Mouse (Mus musculus): ENCODE results near the gene Cd163. TPM values are rescaled to one million over a fixed set of nuclear protein-coding genes. Genes with fewer than 3 reads are reported as not detected.

Cd163 gene
- polyA plus RNA-seq, 1 experiment from 2014 or later: 0.07 TPM

DNA sequence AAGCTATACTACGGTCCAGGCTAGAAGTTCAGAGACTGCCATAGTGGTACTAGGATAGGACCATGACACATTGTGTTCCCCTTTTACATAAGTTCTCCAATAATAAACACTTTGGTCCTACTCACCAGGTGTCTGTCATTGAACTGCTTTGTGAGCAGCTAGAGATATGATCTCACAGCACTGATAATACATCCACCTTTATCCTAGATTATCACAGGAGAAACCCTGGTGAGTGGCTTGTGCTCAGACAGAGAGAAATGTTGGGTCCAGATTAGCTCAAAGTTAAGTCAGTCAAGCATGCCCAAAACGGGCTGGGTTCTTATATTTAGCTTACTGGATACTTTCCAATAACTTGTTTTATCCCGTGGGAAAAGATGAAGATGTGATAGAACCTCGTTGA is 70.2 kb downstream of the Cd163 start:
- Histone ChIP-seq H3K4me2 (no peak overlapping the region), H3K4me3 (no peak overlapping the region), H3K4me1 (no peaks in the 10 kb centered on the region), H3K27me3 (no peaks in the 10 kb centered on the region), H3K36me3 (no peaks in the 10 kb centered on the region), H3K9me3 (no peaks in the 10 kb centered on the region), H3K27ac (no peak overlapping the region), H3K9ac (no peak overlapping the region)
- 83% methylated on average over 4 of the region's 4 CpGs for WGBS
- no peak for ATAC-seq (ENCODE audit: insufficient number of reproducible peaks, insufficient read depth, low FRiP score, low TSS enrichment, low read depth)

DNA sequence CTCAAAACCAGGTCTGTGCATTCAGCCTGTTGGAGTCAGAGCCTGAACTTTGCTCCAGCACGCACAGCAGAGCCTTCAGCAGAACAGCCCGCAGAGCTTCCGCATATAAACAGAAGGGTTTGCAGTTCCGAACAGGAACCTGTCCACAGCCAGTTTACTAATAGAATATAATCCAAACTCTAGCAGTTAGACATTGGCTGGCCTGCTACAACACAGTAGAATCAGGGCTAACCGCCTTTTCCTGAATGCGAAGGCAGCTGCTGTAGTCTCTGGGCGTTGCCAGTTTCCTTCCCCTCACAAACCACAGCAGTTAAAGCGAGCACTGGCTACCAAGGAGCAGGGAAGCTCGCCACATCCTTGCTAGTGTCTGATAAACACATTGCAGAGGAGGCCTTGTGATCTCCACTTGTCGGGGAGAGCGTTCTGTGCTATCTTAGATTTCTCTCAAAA is 71.0 kb downstream of the Cd163 start:
- Histone ChIP-seq H3K9ac (no peak overlapping the region), H3K4me3 (no peak overlapping the region)
- no peak for ATAC-seq (ENCODE audit: insufficient number of reproducible peaks, insufficient read depth, low FRiP score, low TSS enrichment, low read depth)

DNA sequence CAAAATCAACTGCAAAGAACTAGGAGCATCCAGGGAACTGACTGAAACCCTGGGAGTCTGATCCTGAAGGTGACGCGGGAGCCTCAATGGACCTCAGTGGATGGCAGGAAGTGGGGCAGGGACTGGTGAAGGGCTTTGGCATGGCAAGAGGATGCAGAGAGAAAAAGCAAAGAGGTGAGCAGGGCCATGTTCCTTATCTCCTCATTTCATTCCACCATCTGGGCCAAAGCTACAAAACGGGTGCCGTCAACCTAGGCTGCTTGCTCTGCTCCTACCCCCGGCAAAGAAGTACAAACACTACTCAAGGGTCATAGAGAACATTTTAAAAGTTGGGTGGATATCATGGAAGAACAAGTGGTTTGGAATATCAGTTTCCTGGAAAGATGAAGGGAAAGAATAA is 71.9 kb downstream of the Cd163 start:
- Histone ChIP-seq H3K27ac (no peak overlapping the region), H3K9me3 (no peaks in the 10 kb centered on the region), H3K36me3 (no peaks in the 10 kb centered on the region), H3K9ac (no peak overlapping the region), H3K4me1 (no peaks in the 10 kb centered on the region), H3K4me2 (no peak overlapping the region), H3K27me3 (no peaks in the 10 kb centered on the region), H3K4me3 (no peak overlapping the region)
- no peak for ATAC-seq (ENCODE audit: insufficient number of reproducible peaks, insufficient read depth, low FRiP score, low TSS enrichment, low read depth)
- WGBS: 92% methylated on average over 5 of the region's 5 CpGs

More for the DNA sequence above, 71.0 kb downstream of the Cd163 start:
- H3K4me2 ChIP-seq: no peak overlapping the region
- no peaks in the 10 kb centered on the region for H3K27me3 ChIP-seq
- H3K36me3 ChIP-seq: no peaks in the 10 kb centered on the region
- WGBS: 79% methylated on average over 11 of the region's 11 CpGs
- no peaks in the 10 kb centered on the region for H3K9me3 ChIP-seq
- H3K4me1 ChIP-seq: no peaks in the 10 kb centered on the region
- no peak overlapping the region for H3K27ac ChIP-seq

DNA sequence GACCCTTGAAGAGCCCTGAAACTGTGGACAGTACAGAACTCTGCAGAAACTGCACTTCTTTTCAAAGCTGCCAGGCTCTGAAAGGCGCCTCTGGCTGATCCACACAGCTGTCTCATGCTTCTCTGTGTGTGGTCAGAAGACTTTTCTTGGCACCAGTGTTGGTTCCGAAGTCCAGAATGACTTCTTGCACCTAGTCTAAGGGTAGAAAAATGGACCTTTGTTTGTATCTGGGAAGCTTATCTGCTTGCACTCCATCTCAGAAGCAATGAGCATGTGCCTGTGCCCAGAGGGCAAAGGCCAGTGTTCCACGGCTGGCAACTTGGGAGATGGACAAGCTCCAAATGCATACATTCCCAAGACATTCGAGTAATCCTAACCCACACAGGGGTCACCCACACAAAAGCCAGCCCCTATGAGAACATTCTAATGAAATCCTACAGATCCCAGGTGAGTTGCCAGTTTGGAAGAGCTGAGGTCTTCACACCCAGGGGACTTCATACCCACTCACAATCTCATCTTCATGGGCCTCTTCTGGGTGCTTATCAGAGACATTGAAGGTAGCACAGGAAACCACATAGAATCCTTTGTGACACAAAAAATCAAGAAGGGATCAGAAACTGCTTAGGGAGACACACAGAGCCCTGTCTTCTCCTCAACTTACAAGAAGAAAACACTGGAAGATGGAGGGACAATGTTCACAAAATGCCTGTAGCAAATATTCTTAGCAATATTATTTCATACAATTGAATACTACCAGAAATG is 73.2 kb downstream of the Cd163 start:
- no peak overlapping the region for H3K27ac ChIP-seq
- 55% methylated on average over 4 of the region's 4 CpGs for WGBS
- no peaks in the 10 kb centered on the region for H3K27me3 ChIP-seq
- H3K4me3 ChIP-seq: no peak overlapping the region
- no peaks in the 10 kb centered on the region for H3K9me3 ChIP-seq
- H3K4me1 ChIP-seq: no peaks in the 10 kb centered on the region
- no peak overlapping the region for H3K9ac ChIP-seq
- H3K4me2 ChIP-seq: no peak overlapping the region
- ATAC-seq (ENCODE audit: insufficient number of reproducible peaks, insufficient read depth, low FRiP score, low TSS enrichment, low read depth): no peak
- no peaks in the 10 kb centered on the region for H3K36me3 ChIP-seq

DNA sequence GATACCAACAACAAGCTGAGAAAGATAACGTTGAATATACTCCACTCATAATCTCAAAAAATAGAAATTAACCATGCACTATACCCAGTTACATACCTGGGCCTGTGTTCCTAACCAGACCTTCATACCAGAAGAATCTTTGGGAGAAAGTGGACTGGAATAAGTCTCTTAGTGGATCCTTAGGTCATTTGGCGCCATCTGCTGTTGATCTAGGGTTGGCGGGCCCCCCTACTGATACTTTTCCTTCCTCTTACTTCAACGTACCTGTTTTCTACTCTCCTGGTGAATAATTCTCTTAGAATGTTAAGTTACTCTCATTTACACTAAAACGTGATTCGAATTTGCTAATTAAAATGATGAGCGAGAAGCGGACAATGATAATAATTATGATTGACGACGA is 74.9 kb downstream of the Cd163 start:
- Histone ChIP-seq H3K4me2 (no peak overlapping the region), H3K27ac (no peak overlapping the region), H3K4me3 (no peak overlapping the region), H3K27me3 (no peaks in the 10 kb centered on the region), H3K9me3 (no peaks in the 10 kb centered on the region), H3K4me1 (no peaks in the 10 kb centered on the region), H3K36me3 (no peaks in the 10 kb centered on the region), H3K9ac (no peak overlapping the region)
- 33% methylated on average over 10 of the region's 10 CpGs for WGBS
- ATAC-seq (ENCODE audit: insufficient number of reproducible peaks, insufficient read depth, low FRiP score, low TSS enrichment, low read depth): no peak

Other genes with a start within 250 kb of the Cd163 start
- not detected in 2 replicates for gene Vmn2r27, start 72.8 kb upstream of the Cd163 start, polyA plus RNA-seq (2015; fragmentation: Nextera tagmentation; extraction: Ambion mirVana)
- 47.5 and 54.0 TPM in 2 replicates for gene Pex5, start 110.4 kb downstream of the Cd163 start, polyA plus RNA-seq (2015; fragmentation: Nextera tagmentation; extraction: Ambion mirVana)
- 11.6 and 11.7 TPM in 2 replicates for gene Clstn3, start 160.1 kb downstream of the Cd163 start, polyA plus RNA-seq (2015; fragmentation: Nextera tagmentation; extraction: Ambion mirVana)
- 0.72 and 0.94 TPM in 2 replicates for gene C1rl, start 188.5 kb downstream of the Cd163 start, polyA plus RNA-seq (2015; fragmentation: Nextera tagmentation; extraction: Ambion mirVana)
- 2.7 and 2.8 TPM in 2 replicates for gene C1ra, start 207.7 kb downstream of the Cd163 start, polyA plus RNA-seq (2015; fragmentation: Nextera tagmentation; extraction: Ambion mirVana)
- gene C1s1, start 237.7 kb downstream of the Cd163 start, polyA plus RNA-seq (2015; fragmentation: Nextera tagmentation; extraction: Ambion mirVana): 1.7 and 3.6 TPM in 2 replicates